Mouse (Mus musculus) midbrain, embryonic 15.5 days (tissue): ENCODE data around the gene P3h2. TPM values are rescaled to one million over a fixed set of nuclear protein-coding genes. Genes with fewer than 3 reads are reported as not detected.

Experiments used
- ATAC-seq: fragments of 200-750 bp; cut with Nextera tagmentation; replicated peaks from 2 replicates; pipeline ENCODE4 v1.8.0; 2017; ENCODE audit warnings: moderate TSS enrichment
- H3K27ac ChIP-seq: fragments of 300-500 bp; sonication (generic); 2 replicates; pipeline ENCODE4 v1.5.1; 2015; ENCODE audit warnings: mild to moderate bottlenecking, inconsistent platforms
- H3K27me3 ChIP-seq: fragments of 300-500 bp; sonication (generic); replicated peaks from 2 replicates; pipeline ENCODE4 v1.6.1; 2015; ENCODE audit warnings: inconsistent platforms
- H3K36me3 ChIP-seq: fragments of 300-500 bp; sonication (generic); replicated peaks from 2 replicates; pipeline ENCODE4 v1.6.1; 2015; ENCODE audit warnings: inconsistent platforms
- H3K4me1 ChIP-seq: fragments of 300-500 bp; sonication (generic); 2 replicates; pipeline ENCODE4 v1.6.1; 2015; ENCODE audit warnings: inconsistent platforms
- H3K4me2 ChIP-seq: fragments of 300-500 bp; sonication (generic); 2 replicates; pipeline ENCODE4 v1.6.1; 2015; ENCODE audit warnings: inconsistent platforms, mild to moderate bottlenecking, moderate library complexity
- H3K4me3 ChIP-seq: fragments of 300-500 bp; sonication (generic); 2 replicates; pipeline ENCODE4 v1.5.1; 2015; ENCODE audit warnings: mild to moderate bottlenecking, inconsistent platforms
- H3K9ac ChIP-seq: fragments of 300-500 bp; sonication (generic); 2 replicates; pipeline ENCODE4 v1.6.1; 2015; ENCODE audit warnings: mild to moderate bottlenecking, inconsistent platforms
- H3K9me3 ChIP-seq: fragments of 300-500 bp; sonication (generic); 2 replicates; pipeline ENCODE4 v1.6.1; 2016; ENCODE audit warnings: inconsistent platforms
- WGBS: fragments of 180-500 bp; shearing (Covaris S2); methylation state at CpG from one replicate; pipeline ENCODE4 v1.1.7; 2015; ENCODE audit warnings: mixed read lengths; 5-methylcytosine and 5-hydroxymethylcytosine counted together
- polyA plus RNA-seq: library from polyadenylated mRNA; unstranded; fragments of >200 nt; fragmentation: Nextera tagmentation; extraction: Ambion mirVana; gene quantifications from 2 replicates; pipeline ENCODE4 v1.2.1, GENCODE M21; 2015

P3h2 gene
- polyA plus RNA-seq, 1 experiment from 2014 or later: 0.56 TPM

GRCm38 (mm10) chr16:26060239-26061085 lies 45.1 kb downstream of the P3h2 start:
- WGBS: 79% methylated on average over 5 of the region's 5 CpGs
- Histone ChIP-seq H3K9me3 (no peaks in the 10 kb centered on the region), H3K27me3 (no peaks in the 10 kb centered on the region), H3K9ac (no peak overlapping the region), H3K27ac (no peak overlapping the region), H3K36me3 (no peaks in the 10 kb centered on the region), H3K4me1 (no peaks in the 10 kb centered on the region), H3K4me3 (no peak overlapping the region), H3K4me2 (no peak overlapping the region)
- ATAC-seq: no peak

GRCm38 (mm10) chr16:26053631-26054030 lies 52.0 kb downstream of the P3h2 start:
- no peak overlapping the region for H3K9ac ChIP-seq
- no peak overlapping the region for H3K27ac ChIP-seq
- no peaks in the 10 kb centered on the region for H3K27me3 ChIP-seq
- no peaks in the 10 kb centered on the region for H3K9me3 ChIP-seq
- WGBS: 78% methylated on average over 3 of the region's 3 CpGs
- no peaks in the 10 kb centered on the region for H3K36me3 ChIP-seq
- H3K4me1 ChIP-seq: no peaks in the 10 kb centered on the region
- no peak for ATAC-seq
- H3K4me2 ChIP-seq: no peak overlapping the region
- no peak overlapping the region for H3K4me3 ChIP-seq

GRCm38 (mm10) chr16:26049393-26050087 lies 56.0 kb downstream of the P3h2 start:
- no peak for ATAC-seq
- no peaks in the 10 kb centered on the region for H3K27me3 ChIP-seq
- 50% methylated on average over 5 of the region's 5 CpGs for WGBS
- H3K9me3 ChIP-seq: no peaks in the 10 kb centered on the region
- H3K9ac ChIP-seq: no peak overlapping the region
- H3K27ac ChIP-seq: no peak overlapping the region
- H3K4me2 ChIP-seq: no peak overlapping the region
- no peak overlapping the region for H3K4me3 ChIP-seq
- H3K4me1 ChIP-seq: no peaks in the 10 kb centered on the region
- no peaks in the 10 kb centered on the region for H3K36me3 ChIP-seq

- WGBS: 88% methylated on average over 3 of the region's 3 CpGs
Observed at GRCm38 (mm10) chr16:26047870-26048269, 57.7 kb downstream of the P3h2 start.

DNA sequence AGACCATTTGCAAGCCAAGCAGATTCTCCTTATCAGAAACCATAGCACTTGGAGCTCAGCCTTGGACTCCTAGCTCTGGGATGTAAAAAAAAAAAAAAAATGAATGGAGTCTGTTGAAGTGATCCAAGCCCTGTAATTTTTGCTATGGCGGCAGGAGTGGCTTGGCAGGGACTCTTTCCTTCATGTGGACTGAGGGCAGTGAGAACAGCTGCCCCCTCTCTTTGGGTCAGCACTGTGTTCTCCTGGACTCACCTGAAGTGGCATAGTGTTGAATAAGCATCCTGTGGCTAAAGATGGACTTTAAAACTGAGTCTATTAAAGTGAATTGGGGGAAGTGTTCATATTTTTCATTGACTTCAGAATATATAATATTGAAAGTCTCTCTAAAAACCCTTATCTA lies 58.2 kb downstream of the P3h2 start:
- 100% methylated on average over 1 of the region's 1 CpGs for WGBS
- no peaks in the 10 kb centered on the region for H3K9me3 ChIP-seq
- no peak overlapping the region for H3K9ac ChIP-seq

More at GRCm38 (mm10) chr16:26047870-26048269, 57.7 kb downstream of the P3h2 start:
- Histone ChIP-seq H3K36me3 (no peaks in the 10 kb centered on the region), H3K4me1 (no peaks in the 10 kb centered on the region), H3K4me2 (no peak overlapping the region), H3K27me3 (no peaks in the 10 kb centered on the region), H3K9me3 (no peaks in the 10 kb centered on the region), H3K4me3 (no peak overlapping the region), H3K9ac (no peak overlapping the region), H3K27ac (no peak overlapping the region)
- ATAC-seq: no peak

DNA sequence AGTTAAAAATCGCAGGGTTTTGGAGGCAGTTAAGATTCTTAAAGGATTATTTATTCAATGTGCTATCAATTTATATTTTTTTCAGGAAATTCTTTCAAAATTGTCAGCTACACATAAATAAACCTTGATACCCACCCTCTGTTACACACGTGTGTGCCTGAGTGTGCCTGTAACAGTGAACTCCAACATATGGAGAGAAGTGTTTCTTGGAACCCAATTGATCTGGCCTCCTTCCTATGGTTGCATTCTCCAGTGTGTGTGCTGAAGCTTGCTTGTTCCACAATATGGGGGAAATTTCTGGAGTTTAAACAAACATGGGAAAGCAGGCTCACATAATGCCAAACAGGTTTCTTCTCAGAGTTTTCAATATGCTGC lies 63.7 kb downstream of the P3h2 start:
- WGBS: 67% methylated on average over 2 of the region's 2 CpGs
- no peaks in the 10 kb centered on the region for H3K4me1 ChIP-seq
- H3K9me3 ChIP-seq: no peaks in the 10 kb centered on the region
- H3K27ac ChIP-seq: no peak overlapping the region
- no peak for ATAC-seq
- H3K9ac ChIP-seq: no peak overlapping the region
- no peaks in the 10 kb centered on the region for H3K36me3 ChIP-seq
- H3K4me2 ChIP-seq: no peak overlapping the region
- H3K27me3 ChIP-seq: no peaks in the 10 kb centered on the region
- H3K4me3 ChIP-seq: no peak overlapping the region

More for the DNA sequence above, 58.2 kb downstream of the P3h2 start:
- Histone ChIP-seq H3K27ac (no peak overlapping the region), H3K36me3 (no peaks in the 10 kb centered on the region), H3K27me3 (no peaks in the 10 kb centered on the region), H3K4me1 (no peaks in the 10 kb centered on the region), H3K4me2 (no peak overlapping the region), H3K4me3 (no peak overlapping the region)
- ATAC-seq: no peak

DNA sequence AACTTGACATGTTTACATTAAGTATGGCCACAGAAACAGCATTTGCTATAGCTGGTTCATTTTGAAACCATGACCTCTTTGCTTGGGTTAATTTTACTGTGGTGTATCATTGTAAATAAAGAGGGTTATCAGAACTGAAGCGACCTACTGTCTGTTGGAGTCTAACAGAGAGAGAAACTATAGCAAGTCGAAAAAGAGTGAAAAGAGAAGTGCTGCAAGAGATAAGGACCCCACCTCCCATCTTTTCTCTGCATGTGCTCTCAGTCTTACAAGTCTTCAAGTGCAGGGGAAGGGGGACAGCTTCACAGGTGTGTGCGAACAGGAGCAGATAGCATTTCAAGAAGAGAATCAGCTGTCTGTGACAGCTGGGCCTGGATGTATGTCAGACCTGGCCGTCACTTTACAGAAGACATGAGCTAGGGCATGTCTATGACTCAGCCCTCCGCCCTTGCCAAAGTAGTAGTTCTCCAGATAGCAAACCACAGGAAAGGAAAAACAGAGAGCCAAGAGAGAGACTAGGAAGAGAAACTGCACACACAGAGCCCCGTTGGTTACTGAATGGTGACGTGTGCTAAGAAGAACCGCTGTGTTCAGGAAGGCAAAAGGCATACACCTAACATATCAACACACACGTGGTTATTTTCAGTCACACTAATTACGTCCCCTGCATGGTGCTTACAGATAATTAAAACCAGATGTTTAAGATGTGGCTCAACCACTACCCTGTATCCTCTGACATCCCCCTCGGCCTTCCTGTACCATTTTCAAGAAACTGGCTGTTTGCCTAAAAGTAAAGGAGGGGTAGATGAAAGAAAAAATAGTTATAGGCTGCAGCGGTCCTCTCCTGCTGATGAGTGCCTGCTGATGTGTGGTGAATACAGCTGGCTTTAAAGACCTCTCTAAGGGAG lies 64.3 kb downstream of the P3h2 start:
- H3K36me3 ChIP-seq: no peaks in the 10 kb centered on the region
- no peak overlapping the region for H3K27ac ChIP-seq
- no peaks in the 10 kb centered on the region for H3K4me1 ChIP-seq
- H3K4me3 ChIP-seq: no peak overlapping the region
- H3K9me3 ChIP-seq: no peaks in the 10 kb centered on the region
- 79% methylated on average over 12 of the region's 12 CpGs for WGBS
- ATAC-seq: no peak
- no peak overlapping the region for H3K4me2 ChIP-seq
- no peak overlapping the region for H3K9ac ChIP-seq
- H3K27me3 ChIP-seq: no peaks in the 10 kb centered on the region

DNA sequence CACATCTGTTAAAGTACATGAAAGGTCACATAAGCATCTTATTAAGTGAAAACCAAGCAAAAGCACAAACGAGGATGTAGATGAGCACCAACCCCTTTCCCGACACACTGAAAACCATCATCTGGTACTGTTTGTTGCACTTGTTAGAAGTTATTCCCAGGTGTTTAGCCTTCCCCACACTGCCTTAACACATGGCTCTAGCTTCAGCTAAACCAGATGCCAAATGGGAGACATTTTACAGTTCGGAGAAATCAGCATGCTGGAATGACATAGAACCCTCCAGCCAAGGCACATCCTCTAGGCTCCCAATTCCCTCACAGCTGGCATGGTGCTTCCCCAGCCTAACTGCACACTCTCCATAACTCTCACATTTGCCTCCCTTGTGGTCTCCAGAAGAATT lies 66.3 kb downstream of the P3h2 start:
- H3K27me3 ChIP-seq: no peaks in the 10 kb centered on the region
- no peak overlapping the region for H3K4me2 ChIP-seq
- no peak overlapping the region for H3K27ac ChIP-seq
- ATAC-seq: no peak
- H3K9ac ChIP-seq: no peak overlapping the region
- H3K36me3 ChIP-seq: no peaks in the 10 kb centered on the region
- WGBS: 85% methylated on average over 3 of the region's 3 CpGs
- H3K4me3 ChIP-seq: no peak overlapping the region
- no peaks in the 10 kb centered on the region for H3K4me1 ChIP-seq
- H3K9me3 ChIP-seq: no peaks in the 10 kb centered on the region

GRCm38 (mm10) chr16:26035525-26035924 lies 70.1 kb downstream of the P3h2 start:
- ATAC-seq: no peak
- 42% methylated on average over 3 of the region's 3 CpGs for WGBS
- no peaks in the 10 kb centered on the region for H3K27me3 ChIP-seq

GRCm38 (mm10) chr16:26035079-26035478 lies 70.5 kb downstream of the P3h2 start:
- no peak for ATAC-seq
- Histone ChIP-seq H3K27ac (no peak overlapping the region), H3K9me3 (no peaks in the 10 kb centered on the region), H3K9ac (no peak overlapping the region), H3K36me3 (no peaks in the 10 kb centered on the region), H3K4me1 (no peaks in the 10 kb centered on the region), H3K27me3 (no peaks in the 10 kb centered on the region), H3K4me2 (no peak overlapping the region), H3K4me3 (no peak overlapping the region)
- 62% methylated on average over 5 of the region's 5 CpGs for WGBS

More at GRCm38 (mm10) chr16:26035525-26035924, 70.1 kb downstream of the P3h2 start:
- H3K9ac ChIP-seq: no peak overlapping the region
- H3K4me1 ChIP-seq: no peaks in the 10 kb centered on the region
- H3K27ac ChIP-seq: no peak overlapping the region
- H3K36me3 ChIP-seq: no peaks in the 10 kb centered on the region
- H3K4me2 ChIP-seq: no peak overlapping the region
- H3K9me3 ChIP-seq: no peaks in the 10 kb centered on the region
- no peak overlapping the region for H3K4me3 ChIP-seq

- Histone ChIP-seq H3K4me1 (peaks cover 8% of the 10 kb centered on the region; the same call in 1 of the 2 replicates), H3K27me3 (no peaks in the 10 kb centered on the region), H3K27ac (no peak overlapping the region), H3K9ac (no peak overlapping the region), H3K36me3 (no peaks in the 10 kb centered on the region), H3K4me2 (no peak overlapping the region), H3K9me3 (no peaks in the 10 kb centered on the region), H3K4me3 (no peak overlapping the region)
- 55% methylated on average over 2 of the region's 2 CpGs for WGBS
- ATAC-seq: no peak
Observed at GRCm38 (mm10) chr16:26029424-26030012, 76.1 kb downstream of the P3h2 start.

GRCm38 (mm10) chr16:26026416-26026815 lies 79.2 kb downstream of the P3h2 start:
- H3K9ac ChIP-seq: no peak overlapping the region
- no peak overlapping the region for H3K4me3 ChIP-seq
- no peak for ATAC-seq
- WGBS: 88% methylated on average over 3 of the region's 3 CpGs
- no peaks in the 10 kb centered on the region for H3K36me3 ChIP-seq
- H3K4me1 ChIP-seq: peaks cover 9% of the 10 kb centered on the region; the same call in 1 of the 2 replicates
- H3K9me3 ChIP-seq: no peaks in the 10 kb centered on the region
- no peaks in the 10 kb centered on the region for H3K27me3 ChIP-seq
- H3K4me2 ChIP-seq: no peak overlapping the region
- H3K27ac ChIP-seq: no peak overlapping the region
